Mouse (Mus musculus): Measurements from ENCODE around the gene Kiss1r.

The Kiss1r gene

DNA sequence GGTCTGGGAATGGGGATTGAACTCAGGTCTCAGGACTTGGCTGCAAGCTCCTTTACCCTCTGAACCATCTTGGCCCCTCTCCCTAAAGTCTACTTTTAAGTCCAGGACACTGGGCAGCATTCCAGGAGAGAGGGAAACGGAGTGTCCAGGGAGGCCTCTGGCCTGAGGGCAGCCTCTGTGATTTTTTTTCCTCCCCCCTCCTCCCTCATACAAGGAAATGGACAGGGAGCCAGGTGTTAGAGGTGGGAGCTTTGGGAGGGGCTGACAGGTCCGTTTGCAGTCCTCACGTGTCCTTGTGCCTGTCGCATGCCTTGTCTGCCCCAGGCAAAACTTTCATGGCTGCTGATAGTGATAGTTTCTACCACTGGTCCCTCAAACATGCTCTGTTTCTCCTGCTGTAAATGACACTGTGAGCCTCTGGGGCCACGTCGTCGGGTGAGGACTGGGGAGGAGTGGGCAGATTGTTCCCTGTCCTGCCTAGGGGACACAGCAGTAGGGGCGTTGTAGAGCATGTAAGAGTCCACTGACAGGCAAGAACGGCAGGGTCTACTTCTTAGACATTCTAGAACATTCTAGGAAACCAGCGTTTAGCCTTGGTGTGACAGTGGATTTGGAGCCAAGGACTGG, 19.6 kb downstream of the Kiss1r start:
- intact Hi-C loops (cut with DNase I), result no loop called here

DNA sequence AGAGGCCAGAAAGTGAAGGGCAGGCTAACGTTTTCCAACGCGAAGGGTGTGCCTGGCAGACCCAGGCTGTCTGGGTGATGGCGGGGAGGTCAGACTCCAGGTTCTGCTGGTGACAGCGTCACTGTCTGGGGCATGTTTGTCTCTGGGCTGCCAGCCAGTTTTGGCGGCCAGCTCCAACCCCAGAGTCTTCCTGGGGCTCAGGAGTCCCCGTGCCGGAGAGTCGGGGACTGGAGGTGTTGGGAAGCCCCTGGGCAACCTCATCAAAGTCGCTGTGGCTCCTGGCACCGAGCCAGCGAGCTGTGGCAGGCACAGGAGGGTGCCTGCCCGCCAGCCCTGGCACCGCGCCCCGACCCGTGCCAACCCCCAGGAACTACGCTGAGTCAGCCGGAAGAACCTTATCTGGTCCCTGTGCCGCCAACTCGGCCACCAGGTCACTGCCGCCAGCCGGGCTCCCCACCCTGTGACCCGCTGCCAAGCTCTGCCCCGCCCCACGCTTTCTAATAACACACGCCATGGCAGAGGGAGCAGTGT, 20.2 kb downstream of the Kiss1r start:
- intact Hi-C loops (cut with DNase I), result no loop called here

DNA sequence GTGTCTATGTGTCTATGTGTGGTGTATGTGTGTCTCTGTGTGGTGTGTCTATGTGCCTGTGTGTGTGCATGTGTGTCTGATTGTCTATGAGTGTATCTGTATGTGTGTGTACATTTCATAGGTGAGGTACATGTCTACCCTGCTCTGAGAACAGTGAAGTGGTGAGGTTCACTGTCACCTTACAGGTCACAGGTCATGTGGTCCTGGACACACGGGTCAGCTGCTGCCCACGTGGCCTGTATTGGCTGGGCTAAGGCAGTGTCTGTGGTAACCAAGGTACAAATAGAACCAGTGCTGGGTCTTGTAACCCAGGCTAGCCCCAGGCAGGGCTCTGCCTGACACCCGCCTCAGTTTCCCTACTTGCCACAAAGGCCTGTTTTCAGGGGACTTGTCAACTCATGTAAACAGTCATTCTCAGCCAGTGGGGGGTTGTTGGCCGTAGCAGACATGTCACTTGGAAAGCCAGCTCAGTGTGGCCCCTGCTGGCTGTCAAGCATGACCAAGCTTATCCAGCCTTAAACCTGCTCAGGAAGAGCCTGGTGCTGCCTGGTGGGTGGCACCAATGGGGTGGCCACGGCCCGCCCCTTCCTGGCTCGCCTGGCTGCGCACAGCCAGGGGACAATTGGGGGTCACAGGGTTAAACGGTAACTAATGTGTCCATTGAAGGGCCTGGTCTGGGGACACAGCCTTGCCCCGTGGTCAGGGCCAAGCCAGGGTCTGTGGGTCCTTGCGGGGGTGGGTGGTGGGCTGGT, 21.2 kb downstream of the Kiss1r start:
- intact Hi-C loops (cut with DNase I), result no loop called here

DNA sequence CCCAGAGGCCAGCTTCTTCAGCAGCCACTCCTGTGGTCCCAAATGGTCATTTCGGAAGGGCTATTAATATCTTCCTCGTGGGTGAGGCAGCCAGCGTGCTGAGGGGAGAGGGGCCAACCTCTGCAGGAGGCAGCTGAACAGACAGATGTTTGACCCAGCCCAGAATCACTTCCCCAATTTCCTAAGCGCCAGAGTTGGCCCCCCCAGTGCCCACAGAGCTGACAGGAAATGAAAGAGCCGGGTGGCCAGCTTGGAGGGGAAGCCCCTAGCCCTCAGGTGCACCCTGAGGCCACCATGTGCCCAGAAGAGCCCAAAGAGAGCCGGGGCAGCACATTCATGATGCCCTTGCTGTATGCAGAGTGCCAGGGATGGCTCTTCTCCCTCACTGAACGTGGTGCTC, 24.0 kb downstream of the Kiss1r start:
- intact Hi-C loops (cut with DNase I), result no loop called here

DNA sequence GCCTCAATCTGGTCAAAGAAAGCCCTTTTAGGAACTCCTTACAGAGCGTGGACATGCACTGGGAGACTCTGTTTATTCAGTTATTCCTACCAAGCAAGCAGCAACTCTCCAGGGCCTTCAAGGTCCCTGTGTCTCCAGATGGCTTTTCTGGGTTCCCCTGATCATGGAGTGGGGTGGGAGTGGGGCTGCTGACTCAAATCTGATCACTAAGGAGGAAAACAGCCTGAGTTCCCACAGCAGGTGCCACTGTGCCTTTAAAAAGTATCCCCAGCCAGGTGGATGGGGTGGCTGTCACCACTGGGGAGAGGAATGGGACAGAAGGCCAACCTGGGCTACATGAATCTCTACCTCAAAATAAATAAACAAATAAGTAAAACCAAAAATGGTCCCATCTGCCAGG, 26.2 kb downstream of the Kiss1r start:
- intact Hi-C loops (cut with DNase I), result no loop called here

DNA sequence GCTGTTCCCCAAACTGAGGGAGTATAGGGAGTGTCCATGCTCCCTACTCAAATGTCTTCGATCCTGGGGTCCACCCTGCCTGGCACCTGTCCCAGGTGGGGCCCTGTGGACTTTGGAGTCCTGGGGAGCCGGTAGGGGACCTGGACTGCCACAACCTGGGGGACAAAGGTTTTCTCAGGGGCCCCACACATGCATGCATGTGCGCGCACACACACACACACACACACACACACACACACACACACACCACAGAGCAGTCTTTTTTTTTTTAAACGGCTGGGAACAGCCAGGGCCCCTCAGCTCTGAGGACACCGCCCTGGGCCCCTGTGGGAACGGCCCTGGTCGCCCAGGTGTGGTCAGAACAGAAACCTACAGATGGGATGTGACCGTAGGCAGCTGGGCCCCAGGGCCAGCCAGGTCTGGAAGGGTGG, 26.7 kb downstream of the Kiss1r start:
- intact Hi-C loops (cut with DNase I), result no loop called here

DNA sequence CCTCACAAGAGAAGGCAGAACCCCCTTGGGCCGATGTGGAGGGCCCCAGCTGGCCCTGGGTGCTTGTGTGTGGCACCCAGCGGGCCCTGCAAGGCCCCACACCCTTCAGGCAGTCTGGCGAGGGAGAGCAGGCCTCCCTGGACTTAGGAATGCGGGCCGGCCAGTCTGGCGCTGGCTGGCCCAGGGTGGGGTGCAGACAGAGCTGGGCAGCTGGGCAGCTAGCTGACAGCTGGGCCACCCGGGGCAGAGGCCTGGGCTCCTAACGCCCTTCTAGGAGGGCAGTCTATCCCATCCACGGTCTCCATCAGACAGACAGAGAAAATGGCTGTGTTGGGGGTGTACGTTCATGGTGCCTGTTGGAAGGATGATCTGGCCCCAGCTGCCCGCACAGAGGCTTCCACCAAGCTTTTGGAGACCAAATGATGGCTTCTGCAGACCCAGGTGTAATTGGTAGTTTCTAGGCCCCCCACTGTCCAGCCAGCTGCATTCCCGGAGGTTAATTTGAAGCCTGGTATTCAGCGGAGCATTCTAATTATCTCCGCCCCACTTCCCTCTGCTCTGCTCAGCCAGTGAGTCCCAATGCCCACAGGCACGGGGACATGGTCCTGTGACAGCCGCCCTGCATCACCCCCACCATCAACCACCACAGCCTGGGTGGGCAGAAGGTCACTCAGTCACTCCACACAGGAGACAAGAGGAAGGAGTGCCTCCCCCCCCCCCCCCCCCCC, 28.9 kb downstream of the Kiss1r start:
- intact Hi-C loops (cut with DNase I), result no loop called here

DNA sequence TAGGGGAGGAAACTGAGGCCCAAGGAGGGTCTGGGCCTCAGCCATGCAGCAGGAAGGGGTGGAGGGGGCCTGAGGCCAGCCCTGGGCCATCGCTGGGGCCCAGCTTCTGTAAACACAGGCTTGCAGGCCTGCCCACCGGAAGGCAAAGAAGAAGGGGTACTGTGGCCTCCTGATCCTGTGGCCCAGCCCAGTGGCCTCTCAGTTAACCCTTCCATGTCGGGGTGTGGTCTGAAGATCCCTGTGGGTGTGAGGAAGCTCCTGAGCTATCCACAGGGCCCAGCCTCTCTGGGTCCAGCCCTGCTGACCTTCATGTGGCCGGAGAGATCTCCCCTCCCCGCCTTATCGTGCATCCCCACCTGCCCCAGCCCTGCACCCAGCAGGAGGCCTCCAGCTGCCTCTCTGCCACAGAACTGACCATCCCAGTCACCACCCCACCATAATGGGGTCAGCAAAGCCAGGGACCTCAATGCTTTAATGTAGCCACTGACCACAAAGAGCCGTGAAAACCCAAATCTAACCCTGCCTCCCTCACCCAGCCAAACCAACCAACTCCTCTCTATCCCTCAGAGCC, 30.1 kb downstream of the Kiss1r start:
- intact Hi-C loops (cut with DNase I), result no loop called here

DNA sequence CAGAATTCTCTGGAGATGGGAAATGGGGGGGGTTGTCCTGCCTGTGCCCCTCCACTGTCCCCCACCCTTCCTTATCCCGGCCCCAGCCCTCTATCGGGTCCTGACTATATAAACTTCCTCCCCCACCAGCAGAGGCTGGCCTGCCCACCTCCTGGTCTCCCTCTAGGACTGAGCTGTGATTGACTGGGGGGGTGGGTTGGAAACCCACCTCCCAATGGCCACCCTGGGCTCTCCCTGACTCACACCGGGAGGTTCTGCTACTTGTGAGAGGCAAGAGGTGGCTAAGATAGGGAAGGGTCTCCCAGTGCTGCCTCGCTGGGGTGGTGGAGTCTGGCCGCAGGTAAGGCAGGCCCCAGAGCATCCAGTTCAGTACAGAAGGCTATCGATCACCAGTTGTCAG, 30.7 kb downstream of the Kiss1r start:
- intact Hi-C loops (cut with DNase I), result no loop called here

DNA sequence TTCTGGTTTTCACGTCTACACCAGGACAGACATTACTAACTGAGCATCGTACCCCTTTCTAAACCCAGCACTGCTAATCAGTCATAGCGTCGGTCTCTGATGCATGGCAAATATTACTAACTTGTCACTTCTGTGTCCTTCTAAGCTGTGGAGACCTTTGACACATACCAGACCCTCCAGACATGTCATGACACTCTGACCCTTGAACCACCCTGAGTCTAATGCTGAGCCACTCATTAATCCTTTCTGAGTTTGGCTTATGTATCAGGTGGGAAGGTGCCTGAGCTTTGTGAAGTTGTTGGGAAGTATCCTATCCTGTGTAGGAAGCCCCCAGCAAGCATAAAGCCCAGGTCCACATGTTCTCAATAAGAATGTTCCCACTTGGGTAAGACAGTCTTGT, 33.1 kb downstream of the Kiss1r start:
- intact Hi-C loops (cut with DNase I), result no loop called here

DNA sequence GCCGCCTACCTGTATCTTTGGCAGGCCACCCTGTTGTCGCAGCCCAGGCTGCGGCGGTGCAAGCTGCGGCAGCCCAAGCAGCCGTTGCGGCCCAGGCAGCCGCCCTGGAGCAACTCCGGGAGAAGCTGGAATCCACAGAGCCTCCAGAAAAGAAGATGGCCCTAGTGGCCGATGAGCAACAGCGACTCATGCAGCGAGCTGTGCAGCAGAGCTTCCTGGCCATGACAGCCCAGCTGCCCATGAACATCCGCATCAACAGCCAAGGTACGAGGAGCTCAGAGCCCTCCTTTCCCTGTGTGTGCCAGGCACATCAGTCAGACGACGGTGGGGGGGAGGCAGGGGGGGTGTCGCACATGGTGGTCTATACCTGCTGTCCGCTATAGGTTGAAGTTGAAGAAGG, 33.9 kb downstream of the Kiss1r start:
- intact Hi-C loops (cut with DNase I), result no loop called here

DNA sequence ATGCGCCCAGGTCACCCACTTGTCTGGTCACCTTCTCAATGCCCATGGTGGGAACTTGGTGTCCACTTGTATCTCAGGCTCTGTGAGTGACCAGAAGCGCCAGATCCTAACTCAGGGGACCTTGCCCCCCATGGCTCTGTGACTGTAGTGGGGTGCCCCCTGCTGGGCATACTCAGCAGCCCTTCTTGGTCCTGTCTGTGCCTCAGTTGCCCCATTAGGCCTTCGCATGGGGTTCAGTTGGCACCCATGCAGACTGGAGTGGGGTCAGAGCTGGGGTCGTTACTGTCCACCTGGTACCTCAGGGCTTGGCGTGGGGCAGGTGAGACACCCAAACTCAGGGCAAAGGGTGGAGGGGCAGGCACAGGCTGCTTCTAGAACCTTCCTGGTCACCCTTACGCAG, 37.2 kb downstream of the Kiss1r start:
- intact Hi-C loops (cut with DNase I), result loop anchor here (1.0 kb wide), 1 partner anchor 29 kb away; no protein-coding TSS in a partner anchor

DNA sequence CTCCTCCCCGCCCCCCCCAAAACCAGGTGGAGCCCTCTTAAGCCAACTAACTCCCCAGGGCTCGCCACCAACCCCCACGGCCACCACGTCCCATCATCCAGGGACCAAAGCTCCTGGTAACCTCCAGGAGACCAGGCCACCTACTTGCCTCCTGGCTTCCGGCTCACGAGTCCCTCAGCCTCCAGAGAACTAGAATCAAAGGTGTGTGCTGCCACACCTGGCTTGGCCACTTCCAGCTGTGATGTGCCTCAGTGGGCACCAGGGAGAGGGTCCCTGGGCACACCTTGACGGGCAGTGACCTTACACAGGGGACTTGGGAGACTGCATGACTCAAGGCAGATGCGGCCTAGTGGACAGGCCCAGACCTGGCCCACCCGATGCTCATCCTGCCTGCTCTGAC, 38.9 kb downstream of the Kiss1r start:
- intact Hi-C loops (cut with DNase I), result loop anchor here (5.0 kb wide), 2 partner anchors 63 to 123 kb away; partner anchors contain the start of gene Cfd

DNA sequence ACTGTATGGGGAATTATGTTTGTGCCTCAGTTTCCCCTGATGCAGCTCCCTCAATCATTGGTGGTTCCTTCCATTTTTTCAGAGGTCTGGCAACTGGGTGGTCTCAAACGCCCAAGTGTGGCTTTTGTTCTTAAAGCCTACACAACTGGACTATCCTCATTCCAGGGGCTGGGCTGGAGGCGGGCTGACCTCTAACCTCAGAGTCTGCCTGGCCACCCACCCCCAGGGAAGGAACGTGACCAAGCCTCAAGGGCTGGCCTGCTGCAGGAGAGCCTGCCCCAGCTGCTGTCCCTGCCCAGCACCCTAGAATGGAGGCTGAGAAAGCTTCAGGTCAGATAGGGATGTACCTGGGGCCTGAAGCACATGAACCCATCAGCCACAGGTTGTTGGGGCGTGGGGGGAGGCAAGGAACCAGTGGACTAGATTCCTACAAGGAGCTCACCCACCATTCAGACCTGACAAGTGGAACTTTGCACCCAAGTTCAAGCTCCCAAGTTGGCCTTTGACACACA, 39.9 kb downstream of the Kiss1r start:
- intact Hi-C loops (cut with DNase I), result loop anchor here (5.0 kb wide), 2 partner anchors 64 to 124 kb away; partner anchors contain the start of gene Cfd

DNA sequence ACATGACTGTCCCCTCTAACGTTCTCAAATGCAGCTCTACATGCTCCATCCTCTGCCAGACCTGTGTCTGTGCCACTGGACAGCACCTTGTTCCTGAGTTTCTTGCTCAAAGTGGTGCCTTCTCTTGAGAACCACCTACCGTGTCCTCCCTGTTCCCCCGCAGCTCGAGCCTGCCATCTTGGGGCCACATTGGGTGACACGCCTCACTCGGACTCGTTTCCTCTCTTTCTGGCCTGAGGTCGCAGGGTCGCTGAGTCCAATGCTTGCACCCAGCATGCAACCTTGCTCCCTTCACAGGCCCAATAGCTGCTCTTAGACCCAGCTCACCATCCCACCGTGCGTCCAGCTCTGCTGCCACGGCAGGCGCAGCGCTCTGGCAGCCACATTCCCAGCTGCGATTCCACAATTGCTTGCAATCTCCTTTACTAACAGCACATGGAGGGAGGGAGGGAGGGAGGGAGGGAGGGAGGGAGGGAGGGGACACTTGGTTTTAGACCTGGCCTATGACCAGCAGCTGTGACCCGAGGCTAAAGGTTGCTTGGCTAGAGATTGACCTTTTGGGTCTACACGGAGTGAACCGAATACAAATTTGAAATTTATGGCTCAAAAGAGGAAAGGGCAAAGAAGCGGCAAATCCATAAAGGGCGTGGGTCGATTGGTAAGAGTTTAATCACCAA, 41.5 kb downstream of the Kiss1r start:
- intact Hi-C loops (cut with DNase I), result loop anchor here (1.0 to 5.0 kb wide), 3 partner anchors 33 to 126 kb away; partner anchors contain the start of gene Cfd

DNA sequence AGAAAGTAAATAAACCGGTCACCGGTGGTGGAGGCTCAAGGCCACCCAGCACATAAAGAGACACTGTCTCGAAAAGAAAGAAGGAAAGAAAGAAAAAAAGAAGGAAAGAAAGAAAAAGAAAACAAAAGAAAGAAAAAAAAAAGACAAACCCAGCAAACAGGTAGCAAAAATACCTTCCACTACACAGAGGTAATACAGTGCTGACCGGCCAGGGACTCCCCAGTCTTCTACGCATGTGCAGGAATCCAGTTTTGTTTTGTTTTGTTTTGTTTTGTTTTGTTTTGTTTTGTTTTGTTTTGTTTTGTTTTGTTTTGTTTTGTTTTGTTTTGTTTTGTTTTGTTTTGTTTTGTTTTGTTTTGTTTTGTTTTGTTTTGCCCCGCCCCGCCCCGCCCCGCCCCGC, 42.6 kb downstream of the Kiss1r start:
- intact Hi-C loops (cut with DNase I), result loop anchor here (5.0 kb wide), 2 partner anchors 67 to 127 kb away; partner anchors contain the start of gene Cfd

DNA sequence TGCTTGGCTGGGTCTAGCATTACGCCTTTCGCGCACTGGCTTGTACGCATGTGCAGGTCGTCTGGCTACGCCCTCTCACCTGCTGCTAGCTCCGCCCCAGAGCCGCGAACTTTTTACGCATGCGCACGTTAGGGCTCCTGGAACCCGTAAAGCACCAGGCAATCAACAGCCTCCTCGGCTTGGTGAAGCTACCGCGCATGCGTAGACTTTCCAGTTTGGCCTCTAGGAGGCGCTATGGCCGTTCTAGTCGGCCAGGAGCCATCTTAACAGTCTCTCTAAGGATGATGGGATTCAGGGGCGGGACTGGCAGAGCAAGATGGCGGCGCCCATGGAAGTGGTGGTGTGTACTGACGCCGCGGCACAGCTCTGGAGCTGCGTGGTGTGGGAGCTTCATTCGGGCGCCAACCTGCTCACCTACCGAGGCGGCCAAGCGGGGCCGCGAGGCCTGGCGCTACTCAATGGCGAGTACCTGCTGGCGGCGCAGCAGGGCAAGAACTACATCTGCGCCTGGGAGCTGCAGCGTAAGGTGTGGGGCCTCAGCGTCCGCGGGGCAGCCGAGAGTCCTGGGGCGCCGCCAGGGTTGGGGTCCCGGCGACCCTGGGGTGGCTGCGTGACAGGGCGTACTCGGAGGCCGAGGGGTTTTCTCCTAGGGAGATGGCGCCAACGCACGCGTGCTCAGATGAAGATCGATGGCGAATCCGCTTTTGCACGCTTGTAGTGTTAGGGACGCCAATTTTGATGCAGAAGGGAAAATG, 43.3 kb downstream of the Kiss1r start, which contains the start of gene Wdr18:
Wdr18 (plus strand) TSS at position 306 of the 755 bp plus-strand sequence.
- intact Hi-C loops (cut with DNase I), result loop anchor here (5.0 kb wide), 3 partner anchors 68 to 177 kb away; partner anchors contain the start of genes Atp5d and Cfd

DNA sequence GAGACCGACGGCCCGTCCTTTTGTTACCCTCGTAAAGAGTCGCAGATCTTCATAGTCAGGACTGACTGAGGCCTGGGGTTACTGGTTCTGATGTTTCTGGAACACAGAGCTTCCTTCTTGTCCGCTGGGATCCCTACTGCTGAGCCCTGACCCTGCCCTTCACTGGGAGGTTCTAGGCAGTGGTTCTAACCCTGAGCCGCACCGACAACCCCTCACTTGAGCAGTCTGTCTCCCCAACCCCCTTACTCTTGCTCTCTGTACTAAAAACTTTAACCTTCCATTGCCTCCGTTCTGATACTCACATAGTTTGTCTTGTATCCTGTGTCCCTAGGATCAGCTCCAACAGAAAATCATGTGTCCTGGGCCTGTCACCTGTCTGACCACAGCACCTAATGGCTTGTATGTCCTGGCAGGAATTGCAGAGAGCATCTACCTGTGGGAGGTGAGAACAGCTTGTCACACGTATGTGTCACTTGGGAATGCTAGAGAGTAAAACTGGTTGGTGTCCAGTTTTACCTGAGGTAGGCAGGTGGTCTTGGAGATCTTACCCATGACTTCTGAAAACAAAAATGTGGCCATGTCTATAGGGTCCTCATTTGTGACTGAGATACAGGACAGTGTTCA, 44.0 kb downstream of the Kiss1r start:
- intact Hi-C loops (cut with DNase I), result loop anchor here (5.0 kb wide), 1 partner anchor 177 kb away; the partner anchor contains the start of gene Atp5d

DNA sequence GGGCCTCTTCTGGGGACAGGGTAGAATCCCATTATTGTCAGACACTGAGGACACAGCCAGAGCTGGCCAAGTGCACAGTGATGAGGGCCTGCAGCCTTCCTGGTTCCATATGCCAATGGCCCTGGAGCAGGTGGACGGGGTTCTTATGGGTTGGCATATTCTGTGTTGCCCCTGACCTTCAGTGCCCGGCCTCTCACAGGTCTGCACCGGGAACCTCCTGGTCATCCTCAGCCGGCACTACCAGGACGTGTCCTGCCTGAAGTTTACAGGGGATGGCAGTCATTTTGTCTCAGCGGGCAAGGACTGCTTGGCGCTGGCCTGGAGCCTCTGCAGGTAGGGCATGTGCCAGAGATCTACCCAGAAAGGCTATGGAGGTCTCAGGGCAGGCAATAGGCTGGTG, 48.0 kb downstream of the Kiss1r start:
- intact Hi-C loops (cut with DNase I), result loop anchor here (5.0 kb wide), 1 partner anchor 173 kb away; the partner anchor contains the start of gene Atp5d
